Mouse (Mus musculus): ENCODE data around the gene Glcci1. TPM values are rescaled to one million over a fixed set of nuclear protein-coding genes. Genes with fewer than 3 reads are reported as not detected.
A peak's percentile ranks its signal among the peaks of the same experiment; 100 is the strongest.

Glcci1 gene
- 19.2 and 19.4 TPM in 2 replicates for polyA plus RNA-seq (2014; fragmentation: Nextera tagmentation; extraction: Ambion mirVana)

- Histone ChIP-seq H3K4me1 (ENCODE audit: insufficient read depth) (0 out of 2 replicates have a peak, but pooled peaks cover 7% of the 10 kb centered on the region), H3K4me3 (ENCODE audit: low read depth, low read length) (peak within 1 kb of the TSS; percentile 92), H3K4me2 (peak within 1 kb of the TSS; percentile 73), H3K36me3 (ENCODE audit: insufficient read depth) (no peaks in the 10 kb centered on the region), H3K27me3 (ENCODE audit: insufficient read depth, low read length) (no peaks in the 10 kb centered on the region), H3K27ac (ENCODE audit: low read depth) (peak within 1 kb of the TSS; percentile 99), H3K9me3 (ENCODE audit: low read depth, low read length) (no peaks in the 10 kb centered on the region), H3K9ac (peak within 1 kb of the TSS; percentile 93)
- DNase-seq (peak; percentile 83), ATAC-seq (ENCODE audit: insufficient read depth) (peak; percentile 81)
- TF ChIP-seq CTCF (IDR thresholded peaks at IDR 0.05; ENCODE audit: low read depth) = no peak
- under 1% methylated on average over 54 of the region's 69 CpGs for WGBS
Measured at GRCm38 (mm10) chr6:8509551-8509950, at the start of gene Glcci1. TSS of gene Glcci1 (plus strand) at chr6:8509600.

GRCm38 (mm10) chr6:8462447-8462846 is 47.0 kb upstream of the Glcci1 start:
- Histone ChIP-seq H3K9me3 (ENCODE audit: low read depth, low read length) (no peaks in the 10 kb centered on the region), H3K9ac (no peak overlapping the region), H3K27ac (ENCODE audit: low read depth) (no peak overlapping the region), H3K36me3 (ENCODE audit: insufficient read depth) (no peaks in the 10 kb centered on the region), H3K4me1 (ENCODE audit: insufficient read depth) (0 out of 2 replicates have a peak, but pooled peaks cover 3% of the 10 kb centered on the region), H3K27me3 (ENCODE audit: insufficient read depth, low read length) (no peaks in the 10 kb centered on the region), H3K4me2 (no peak overlapping the region), H3K4me3 (ENCODE audit: low read depth, low read length) (no peak overlapping the region)
- no peak for ATAC-seq (ENCODE audit: insufficient read depth)
- no peak for TF ChIP-seq CTCF (IDR thresholded peaks at IDR 0.05; ENCODE audit: low read depth)
- no peak for DNase-seq
- WGBS = 82% methylated on average over 2 of the region's 2 CpGs

GRCm38 (mm10) chr6:8465388-8465787 is 44.0 kb upstream of the Glcci1 start:
- Histone ChIP-seq H3K4me3 (ENCODE audit: low read depth, low read length) (no peak overlapping the region), H3K27ac (ENCODE audit: low read depth) (no peak overlapping the region), H3K9me3 (ENCODE audit: low read depth, low read length) (no peaks in the 10 kb centered on the region), H3K4me1 (ENCODE audit: insufficient read depth) (peaks cover 5% of the 10 kb centered on the region; the same call in 1 of the 2 replicates), H3K27me3 (ENCODE audit: insufficient read depth, low read length) (no peaks in the 10 kb centered on the region), H3K9ac (no peak overlapping the region), H3K4me2 (no peak overlapping the region), H3K36me3 (ENCODE audit: insufficient read depth) (no peaks in the 10 kb centered on the region)
- ATAC-seq (ENCODE audit: insufficient read depth) (no peak), DNase-seq (no peak)
- no peak for TF ChIP-seq CTCF (IDR thresholded peaks at IDR 0.05; ENCODE audit: low read depth)
- 74% methylated on average over 1 of the region's 1 CpGs for WGBS

GRCm38 (mm10) chr6:8465985-8466384 is 43.4 kb upstream of the Glcci1 start:
- Histone ChIP-seq H3K9ac (no peak overlapping the region), H3K36me3 (ENCODE audit: insufficient read depth) (no peaks in the 10 kb centered on the region), H3K4me2 (no peak overlapping the region), H3K27me3 (ENCODE audit: insufficient read depth, low read length) (no peaks in the 10 kb centered on the region), H3K4me3 (ENCODE audit: low read depth, low read length) (no peak overlapping the region), H3K27ac (ENCODE audit: low read depth) (peak overlapping the region; percentile 37), H3K9me3 (ENCODE audit: low read depth, low read length) (no peaks in the 10 kb centered on the region), H3K4me1 (ENCODE audit: insufficient read depth) (peaks cover 5% of the 10 kb centered on the region; the same call in 1 of the 2 replicates)
- ATAC-seq (ENCODE audit: insufficient read depth) (no peak), DNase-seq (peak; percentile 31)
- WGBS = 48% methylated on average over 5 of the region's 5 CpGs
- no peak for TF ChIP-seq CTCF (IDR thresholded peaks at IDR 0.05; ENCODE audit: low read depth)

- ATAC-seq (ENCODE audit: insufficient read depth) (no peak), DNase-seq (peak; percentile 35)
- no peaks in the 10 kb centered on the region for H3K9me3 ChIP-seq (ENCODE audit: low read depth, low read length)
- no peaks in the 10 kb centered on the region for H3K36me3 ChIP-seq (ENCODE audit: insufficient read depth)
- H3K9ac ChIP-seq = no peak overlapping the region
- peaks cover 8% of the 10 kb centered on the region for H3K4me1 ChIP-seq (ENCODE audit: insufficient read depth)
- no peak for TF ChIP-seq CTCF (IDR thresholded peaks at IDR 0.05; ENCODE audit: low read depth)
- H3K27me3 ChIP-seq (ENCODE audit: insufficient read depth, low read length) = no peaks in the 10 kb centered on the region
- no peak overlapping the region for H3K4me3 ChIP-seq (ENCODE audit: low read depth, low read length)
- no peak overlapping the region for H3K4me2 ChIP-seq
- WGBS = 61% methylated on average over 10 of the region's 10 CpGs
- H3K27ac ChIP-seq (ENCODE audit: low read depth) = peak overlapping the region; percentile 15; the same call in 1 of the 2 replicates
Measured at GRCm38 (mm10) chr6:8467667-8468337, 41.6 kb upstream of the Glcci1 start.

GRCm38 (mm10) chr6:8469918-8470317 is 39.5 kb upstream of the Glcci1 start:
- H3K36me3 ChIP-seq (ENCODE audit: insufficient read depth) = no peaks in the 10 kb centered on the region
- TF ChIP-seq CTCF (IDR thresholded peaks at IDR 0.05; ENCODE audit: low read depth) = no peak
- H3K27ac ChIP-seq (ENCODE audit: low read depth) = peak overlapping the region; percentile 2; the same call in 1 of the 2 replicates
- no peak overlapping the region for H3K4me2 ChIP-seq
- H3K9ac ChIP-seq = no peak overlapping the region
- no peak overlapping the region for H3K4me3 ChIP-seq (ENCODE audit: low read depth, low read length)
- no peaks in the 10 kb centered on the region for H3K27me3 ChIP-seq (ENCODE audit: insufficient read depth, low read length)
- peak; percentile 44 for ATAC-seq (ENCODE audit: insufficient read depth)
- 59% methylated on average over 3 of the region's 3 CpGs for WGBS
- peaks cover 25% of the 10 kb centered on the region for H3K4me1 ChIP-seq (ENCODE audit: insufficient read depth)
- H3K9me3 ChIP-seq (ENCODE audit: low read depth, low read length) = no peaks in the 10 kb centered on the region
- peak; percentile 45 for DNase-seq

GRCm38 (mm10) chr6:8472125-8472524 is 37.3 kb upstream of the Glcci1 start:
- DNase-seq = no peak
- WGBS = 75% methylated on average over 3 of the region's 3 CpGs
- no peaks in the 10 kb centered on the region for H3K36me3 ChIP-seq (ENCODE audit: insufficient read depth)
- no peak for TF ChIP-seq CTCF (IDR thresholded peaks at IDR 0.05; ENCODE audit: low read depth)
- no peaks in the 10 kb centered on the region for H3K27me3 ChIP-seq (ENCODE audit: insufficient read depth, low read length)
- H3K9ac ChIP-seq = no peak overlapping the region
- peak overlapping the region; percentile 76 for H3K27ac ChIP-seq (ENCODE audit: low read depth)
- peaks cover 25% of the 10 kb centered on the region for H3K4me1 ChIP-seq (ENCODE audit: insufficient read depth)
- no peak overlapping the region for H3K4me2 ChIP-seq
- ATAC-seq (ENCODE audit: insufficient read depth) = no peak
- no peaks in the 10 kb centered on the region for H3K9me3 ChIP-seq (ENCODE audit: low read depth, low read length)
- no peak overlapping the region for H3K4me3 ChIP-seq (ENCODE audit: low read depth, low read length)
